Mouse (Mus musculus): ENCODE data around the gene Rassf3.

DNA sequence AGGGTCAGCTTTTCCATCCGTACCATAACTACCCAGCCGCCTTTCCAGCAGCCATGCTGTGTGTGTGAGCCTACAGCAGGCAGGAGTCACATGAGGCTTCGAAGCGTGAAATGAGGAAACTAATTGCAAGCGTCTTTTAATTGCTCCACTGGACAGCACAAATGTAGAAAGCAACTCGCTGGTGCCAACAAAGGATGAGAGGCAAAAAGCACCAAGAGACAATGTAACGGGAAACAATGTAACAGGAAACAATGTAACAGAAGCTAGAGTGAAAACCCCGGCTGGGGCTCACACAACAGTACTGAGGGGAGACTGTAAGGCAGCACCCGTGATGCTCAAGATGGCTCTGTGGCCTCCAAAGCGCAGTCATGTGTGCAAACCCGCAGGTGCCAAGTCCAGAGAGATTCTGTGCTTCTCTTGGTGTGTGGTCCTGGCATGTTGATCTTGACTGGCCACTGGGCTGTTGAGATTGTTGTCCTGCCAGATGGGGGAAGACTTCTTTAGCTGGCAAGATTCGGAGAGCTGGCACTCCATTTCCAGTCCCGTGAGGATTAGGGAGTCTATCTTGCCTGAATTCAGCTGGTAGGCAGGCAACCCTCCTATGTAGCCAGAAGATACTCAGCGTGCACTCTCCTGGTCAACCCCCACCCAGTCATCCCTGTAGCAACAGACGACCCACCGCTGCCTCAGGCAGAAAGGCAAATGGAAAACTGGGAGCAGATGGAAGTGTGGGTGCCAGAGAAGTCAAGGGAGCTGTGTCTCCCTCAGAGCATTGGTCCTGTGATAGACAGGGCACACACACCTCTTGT lies 52.4 kb downstream of the Rassf3 start:
- no peak for TF ChIP-seq CTCF (IDR thresholded peaks at IDR 0.05; ENCODE audit: low read depth)
- TF ChIP-seq EP300 (IDR thresholded peaks at IDR 0.05; ENCODE audit: low read depth) = no peak
